Mouse (Mus musculus) cortical plate, adult 2 months (tissue): Measurements from ENCODE around the gene Cul7.

Experiments used
- CTCF ChIP-seq: fragments of 200-500 bp; IDR thresholded peaks from 2 replicates; pipeline ENCODE4 v1.5.1; 2011; ENCODE audit warnings: mild to moderate bottlenecking, control low read depth, low read length; ENCODE audit not compliant: insufficient read depth; ENCODE audit errors: extremely low read depth
- POLR2A ChIP-seq: fragments of 200-500 bp; IDR thresholded peaks from 2 replicates; pipeline ENCODE4 v1.6.1; 2011; ENCODE audit warnings: mild to moderate bottlenecking, low read length, control low read depth; ENCODE audit not compliant: insufficient read depth; ENCODE audit errors: extremely low read depth

DNA sequence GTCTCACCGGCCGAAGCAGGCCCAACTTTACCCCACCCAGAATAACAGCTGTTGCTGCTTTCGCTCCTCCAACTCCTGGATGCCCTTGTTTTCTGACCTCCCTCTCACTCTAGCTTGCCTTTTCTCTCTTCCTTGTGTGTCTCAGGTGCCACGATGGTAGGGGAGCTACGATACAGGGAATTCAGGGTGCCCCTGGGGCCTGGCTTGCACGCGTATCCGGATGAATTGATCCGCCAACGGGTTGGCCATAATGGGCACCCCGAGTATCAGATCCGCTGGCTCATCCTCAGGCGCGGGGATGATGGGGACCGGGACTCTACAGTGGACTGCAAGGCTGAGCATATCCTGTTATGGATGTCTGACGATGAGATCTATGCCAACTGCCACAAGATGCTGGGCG, 1.2 kb downstream of the Cul7 start:
- no peak for TF ChIP-seq CTCF
- no peak for TF ChIP-seq POLR2A
